Mouse (Mus musculus): ENCODE measurements around the gene Mettl3. TPM values are rescaled to one million over a fixed set of nuclear protein-coding genes. Genes with fewer than 3 reads are reported as not detected.
A peak's percentile ranks its signal among the peaks of the same experiment; 100 is the strongest.
"Not testable (repeated sequence)": the region's sequence is repeated elsewhere in the genome, so short reads cannot be mapped to it uniquely, and the experiment has no call there.

Gene Mettl3
- total RNA-seq, 2 experiments from 2014 or later, result 43.7 to 47.9 TPM

DNA sequence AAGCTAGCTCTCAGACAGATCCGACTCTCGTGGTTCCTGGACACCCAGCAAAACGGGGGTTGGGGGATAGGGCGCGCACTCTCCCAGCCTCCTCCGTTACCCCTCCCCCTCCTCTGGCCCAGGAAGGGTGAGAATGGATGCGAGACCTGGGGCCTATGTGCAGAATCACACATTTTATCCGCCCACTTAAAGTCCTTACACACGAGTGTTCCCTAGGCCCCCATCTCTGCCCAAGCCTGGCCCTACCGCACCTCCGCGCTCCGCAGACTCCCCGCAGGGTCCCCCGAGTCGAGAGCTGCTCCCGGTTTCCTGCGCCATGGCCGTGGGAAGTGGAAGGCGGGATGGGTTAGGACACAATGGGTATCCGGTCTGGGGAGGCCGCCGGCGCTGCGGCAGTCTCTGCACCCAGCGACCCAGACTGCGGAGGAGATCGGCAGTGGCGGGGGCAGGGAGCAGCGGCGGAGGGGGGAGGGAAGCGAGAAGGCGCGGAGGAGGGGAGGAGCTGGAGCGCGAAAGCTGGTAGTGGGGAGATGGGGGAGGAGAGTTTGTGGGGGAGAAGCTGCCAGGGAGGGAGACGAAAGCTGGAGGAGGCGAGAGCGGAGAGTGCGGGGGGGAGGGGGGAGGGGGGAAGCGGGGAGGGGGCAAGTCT is 11.0 kb upstream of the Mettl3 start:
- H3K4me3 ChIP-seq, result peak overlapping the region; percentile 93
- peak; percentile 71 to 83 for DNase-seq (ENCODE audit: low spot score in 2 of 2)
- no peak for TF ChIP-seq CTCF (conservative IDR thresholded peaks at IDR 0.05)
- H3K27ac ChIP-seq, result peak overlapping the region; percentile 98

DNA sequence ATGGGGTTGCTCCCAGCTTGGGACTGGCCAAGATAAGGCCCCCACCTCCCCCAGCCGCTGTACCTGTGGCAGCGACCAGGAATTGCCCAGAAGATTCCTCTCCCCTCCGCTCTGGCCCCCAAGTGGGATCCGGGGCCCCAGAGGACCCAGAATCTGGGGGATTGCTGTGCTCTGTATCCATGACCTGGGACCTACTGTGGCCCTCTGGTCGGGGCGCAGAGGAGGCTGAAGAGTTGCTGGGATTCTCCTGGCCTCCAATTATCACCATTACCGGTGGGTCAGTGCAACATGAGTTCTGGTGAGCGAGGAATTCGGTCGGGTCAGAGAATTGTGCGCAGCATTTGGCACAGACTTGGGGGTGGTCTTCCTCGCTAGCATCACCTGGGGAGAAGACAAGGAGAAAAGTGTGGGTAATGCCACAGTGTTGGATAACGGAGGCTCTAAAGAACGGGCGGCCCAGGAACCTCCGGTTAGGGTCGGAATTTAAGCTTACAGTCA is 10.4 kb upstream of the Mettl3 start:
- Histone ChIP-seq H3K27ac (peak overlapping the region; percentile 98), H3K4me3 (peak overlapping the region; percentile 93)
- no peak for TF ChIP-seq CTCF (conservative IDR thresholded peaks at IDR 0.05)
- DNase-seq (ENCODE audit: low spot score in 2 of 2), result no peak

- no peak for DNase-seq (ENCODE audit: low spot score in 2 of 2)
- peak overlapping the region; percentile 93 for H3K4me3 ChIP-seq
- H3K27ac ChIP-seq, result peak overlapping the region; percentile 98; the same call in 1 of the 2 replicates
- TF ChIP-seq CTCF (conservative IDR thresholded peaks at IDR 0.05), result no peak
These were observed 9.9 kb upstream of the Mettl3 start for GRCm38 (mm10) chr14:52314808-52315150.

DNA sequence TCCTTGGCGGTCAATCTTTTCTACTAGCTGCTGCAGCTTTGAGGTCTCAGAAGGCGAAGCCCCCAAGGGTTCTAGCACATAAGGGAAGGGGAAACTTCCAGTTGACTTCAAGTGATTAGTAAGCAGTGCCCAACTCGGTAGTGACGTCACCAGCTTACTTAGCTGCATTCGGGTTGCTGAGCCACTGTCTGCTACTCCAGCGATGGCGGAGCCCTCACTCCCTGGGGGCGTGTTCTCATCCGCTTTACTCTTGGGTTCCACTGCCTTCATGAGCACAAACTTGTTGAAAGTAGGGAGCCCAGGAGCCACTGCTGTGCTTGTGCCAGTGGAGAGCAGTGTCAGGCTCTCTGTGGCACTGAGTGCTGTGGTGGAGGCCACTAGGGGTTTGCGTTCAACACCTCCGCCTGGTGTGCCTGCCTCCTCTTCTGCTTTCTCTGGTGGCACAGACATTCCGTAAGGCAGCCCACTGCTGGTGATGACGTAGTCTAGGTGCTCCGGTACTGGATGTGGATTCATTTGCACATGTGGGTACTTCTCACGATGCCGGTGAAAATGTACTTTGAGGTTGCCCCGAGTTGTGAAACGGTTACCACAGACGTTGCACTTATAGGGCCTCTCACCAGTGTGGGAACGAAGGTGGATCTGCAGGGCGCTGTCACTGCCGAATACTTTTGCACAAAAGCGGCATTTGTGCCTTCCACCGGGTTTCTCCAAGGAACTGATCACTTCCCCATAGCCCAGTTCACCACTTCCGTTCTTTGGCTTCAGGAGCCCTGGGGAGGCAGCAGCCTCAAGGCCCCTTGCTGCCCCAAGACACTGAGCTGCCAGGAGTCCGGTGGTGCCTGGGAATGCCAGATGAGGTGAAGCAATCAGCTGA is 9.2 kb upstream of the Mettl3 start:
- no peak for DNase-seq (ENCODE audit: low spot score in 2 of 2)
- TF ChIP-seq CTCF (conservative IDR thresholded peaks at IDR 0.05), result no peak
- Histone ChIP-seq H3K27ac (peak overlapping the region; percentile 98; the same call in 1 of the 2 replicates), H3K4me3 (peak overlapping the region; percentile 93)

- DNase-seq (ENCODE audit: low spot score in 2 of 2), result no peak
- peak overlapping the region; percentile 39; the same call in 1 of the 2 replicates for H3K27ac ChIP-seq
These were observed 6.0 kb upstream of the Mettl3 start for GRCm38 (mm10) chr14:52310906-52311305.

DNA sequence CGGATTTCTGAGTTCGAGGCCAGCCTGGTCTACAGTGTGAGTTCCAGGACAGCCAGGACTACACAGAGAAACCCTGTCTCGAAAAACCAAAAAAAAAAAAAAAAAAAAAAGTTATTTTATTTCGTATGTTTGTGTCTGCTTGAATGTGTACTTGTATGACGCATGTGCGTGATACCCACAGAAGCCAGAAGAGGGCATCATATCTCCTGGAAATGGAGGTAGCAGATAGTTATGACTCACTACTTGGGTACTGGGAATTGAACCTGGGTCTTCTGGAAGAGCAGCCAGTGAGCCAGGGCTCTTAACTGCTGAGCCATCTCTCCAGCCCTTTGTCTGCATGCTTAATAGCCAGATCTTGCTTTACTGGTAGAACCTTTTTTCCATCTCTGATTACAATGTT is 5.4 kb upstream of the Mettl3 start:
- H3K27ac ChIP-seq; DNase-seq (ENCODE audit: low spot score in 2 of 2); H3K4me3 ChIP-seq: not testable (repeated sequence)
- TF ChIP-seq CTCF (conservative IDR thresholded peaks at IDR 0.05), result peak; percentile 56

More at GRCm38 (mm10) chr14:52310906-52311305, 6.0 kb upstream of the Mettl3 start:
- H3K4me3 ChIP-seq, result peak overlapping the region; percentile 22
- TF ChIP-seq CTCF (conservative IDR thresholded peaks at IDR 0.05), result no peak

- no peak for DNase-seq (ENCODE audit: low spot score in 2 of 2)
- Histone ChIP-seq H3K4me3 (no peak overlapping the region), H3K27ac (no peak overlapping the region)
- TF ChIP-seq CTCF (conservative IDR thresholded peaks at IDR 0.05), result no peak
These were observed 1.2 kb upstream of the Mettl3 start for GRCm38 (mm10) chr14:52306100-52306499.

- not testable (repeated sequence) for DNase-seq (ENCODE audit: low spot score in 2 of 2); H3K27ac ChIP-seq
- TF ChIP-seq CTCF (conservative IDR thresholded peaks at IDR 0.05), result peak; percentile 41
- peak overlapping the region; percentile 64; the same call in 1 of the 2 replicates for H3K4me3 ChIP-seq
These were observed 1.4 kb downstream of the Mettl3 start for GRCm38 (mm10) chr14:52303517-52303916.

- Histone ChIP-seq H3K27ac (no peak overlapping the region), H3K4me3 (no peak overlapping the region)
- DNase-seq (ENCODE audit: low spot score in 2 of 2), result no peak
- peak; percentile 86 for TF ChIP-seq CTCF (conservative IDR thresholded peaks at IDR 0.05)
These were observed 9.2 kb downstream of the Mettl3 start for GRCm38 (mm10) chr14:52295558-52296264.

- no peak overlapping the region for H3K27ac ChIP-seq
- no peak overlapping the region for H3K4me3 ChIP-seq
- TF ChIP-seq CTCF (conservative IDR thresholded peaks at IDR 0.05), result no peak
- DNase-seq (ENCODE audit: low spot score in 2 of 2), result no peak
These were observed 20.7 kb downstream of the Mettl3 start for GRCm38 (mm10) chr14:52284191-52284590.

- Histone ChIP-seq H3K4me3 (no peak overlapping the region), H3K27ac (no peak overlapping the region)
- no peak for DNase-seq (ENCODE audit: low spot score in 2 of 2)
- TF ChIP-seq CTCF (conservative IDR thresholded peaks at IDR 0.05), result no peak
These were observed 21.3 kb downstream of the Mettl3 start for GRCm38 (mm10) chr14:52283629-52284028.

GRCm38 (mm10) chr14:52279747-52280120 is 25.2 kb downstream of the Mettl3 start:
- Histone ChIP-seq H3K4me3 (peak overlapping the region; percentile 93), H3K27ac (peak overlapping the region; percentile 90)
- no peak for TF ChIP-seq CTCF (conservative IDR thresholded peaks at IDR 0.05)
- DNase-seq (ENCODE audit: low spot score in 2 of 2), result no peak
